40 mouse cellular contexts compared by ENCODE assay signal in genomic region chr3:40954792-40955191, GRCm38 (mm10). TPM values are rescaled to one million over a fixed set of nuclear protein-coding genes. Genes with fewer than 3 reads are reported as not detected.
"Had no signal": no experiment of that assay in that cellular context is flagged by ENCODE, and none has a peak within 500 bp of the region (broad histone marks: within the 10 kb centered on the region; RNA-seq: fewer than 3 reads in every experiment).

No protein-coding gene starts in this region.

- DNase-seq: heart, postnatal 10 days; heart, postnatal 14 days; heart, postnatal 36 days; heart, postnatal 4 days; kidney, adult 11 months; kidney, adult 18-20 months; kidney, adult 2 months; kidney, adult 8-10 months; kidney, adult 9 months; kidney, postnatal 10 days; kidney, postnatal 14 days; kidney, postnatal 25 days; kidney, postnatal 36 days; kidney, postnatal 4 days; layer of hippocampus, adult 9-11 months; layer of hippocampus, postnatal 36 days had no signal

- H3K4me3 ChIP-seq: heart, embryonic 10.5 days; heart, embryonic 12.5 days; heart, embryonic 13.5 days; heart, embryonic 15.5 days; hindbrain, embryonic 10.5 days; hindbrain, embryonic 12.5 days; hindbrain, embryonic 13.5 days; hindbrain, embryonic 15.5 days; intestine, embryonic 15.5 days; kidney, embryonic 15.5 days; layer of hippocampus, adult 2 months; left cerebral cortex, adult 2 months had no signal

- H3K9ac ChIP-seq: heart, embryonic 12.5 days; heart, embryonic 13.5 days; heart, embryonic 15.5 days; hindbrain, embryonic 12.5 days; hindbrain, embryonic 13.5 days; hindbrain, embryonic 14.5 days; hindbrain, embryonic 15.5 days; intestine, embryonic 15.5 days; kidney, embryonic 15.5 days had no signal

- H3K4me2 ChIP-seq: heart, embryonic 11.5 days; heart, embryonic 12.5 days; heart, embryonic 13.5 days; heart, embryonic 15.5 days; hindbrain, embryonic 12.5 days; hindbrain, embryonic 13.5 days; hindbrain, embryonic 14.5 days; hindbrain, embryonic 15.5 days; intestine, embryonic 15.5 days; kidney, embryonic 15.5 days had no signal

- H3K4me1 ChIP-seq: intestine, embryonic 15.5 days had no signal

- H3K27me3 ChIP-seq: heart, embryonic 12.5 days; heart, embryonic 13.5 days; heart, embryonic 15.5 days; intestine, embryonic 15.5 days had no signal

- H3K9me3 ChIP-seq: heart, embryonic 10.5 days; heart, embryonic 12.5 days; heart, embryonic 13.5 days; heart, embryonic 15.5 days; hindbrain, embryonic 10.5 days; hindbrain, embryonic 12.5 days; hindbrain, embryonic 13.5 days; hindbrain, embryonic 15.5 days; intestine, embryonic 15.5 days; kidney, embryonic 15.5 days had no signal

- ATAC-seq: hindbrain, embryonic 16.5 days; hindbrain, postnatal 0 days; inflammation-experienced regulatory T-cells, adult 6 months; intestine, embryonic 15.5 days; intestine, embryonic 16.5 days; intestine, postnatal 0 days had no signal

- H3K27ac ChIP-seq: heart, embryonic 10.5 days; heart, embryonic 13.5 days; heart, embryonic 15.5 days; hindbrain, embryonic 10.5 days; hindbrain, embryonic 12.5 days; hindbrain, embryonic 13.5 days; hindbrain, embryonic 14.5 days; hindbrain, embryonic 15.5 days; hindbrain, postnatal 0 days; intestine, embryonic 15.5 days; kidney, embryonic 15.5 days; kidney, postnatal 0 days; layer of hippocampus, adult 2 months; left cerebral cortex, adult 2 months had no signal

- H3K36me3 ChIP-seq: heart, embryonic 10.5 days; heart, embryonic 12.5 days; heart, embryonic 13.5 days; heart, embryonic 15.5 days; hindbrain, embryonic 10.5 days; hindbrain, embryonic 12.5 days; hindbrain, embryonic 13.5 days; hindbrain, embryonic 15.5 days; intestine, embryonic 15.5 days; kidney, embryonic 15.5 days had no signal

RNA-seq across cellular contexts. Expression of gene 1700034I23Rik, which starts 52.4 kb away (rescaled TPM):
- total RNA-seq: heart, postnatal 10 days; heart, postnatal 14 days; heart, postnatal 25 days; heart, postnatal 36 days; hematopoietic stem cell, adult 5-6 weeks; left cerebral cortex, adult 2 months had no signal
- polyA plus RNA-seq: kidney, adult 2 months; kidney, embryonic 14.5 days; kidney, postnatal 0 days; large intestine, adult 2 months had no signal
